Mouse (Mus musculus) midbrain, embryonic 11.5 days (tissue): Measurements from ENCODE around the gene Olfr155. TPM values are rescaled to one million over a fixed set of nuclear protein-coding genes. Genes with fewer than 3 reads are reported as not detected.

Source experiments
- ATAC-seq: fragments of 200-750 bp; cut with Nextera tagmentation; 2 replicates; pipeline ENCODE4 v1.8.0; 2017; ENCODE audit warnings: moderate TSS enrichment, moderate library complexity; ENCODE audit not compliant: low FRiP score
- DNase-seq: peaks from one replicate; pipeline ENCODE4 v3.0.0; 2015; ENCODE audit warnings: low spot score; ENCODE audit errors: missing footprints
- H3K27ac ChIP-seq: fragments of 300-500 bp; sonication (generic); 2 replicates; pipeline ENCODE4 v1.5.1; 2014; ENCODE audit warnings: low read depth, low read length
- H3K27me3 ChIP-seq: fragments of 300-500 bp; sonication (generic); 2 replicates; pipeline ENCODE4 v1.6.1; 2014; ENCODE audit warnings: mild to moderate bottlenecking, low read length, moderate library complexity, mixed read lengths; ENCODE audit not compliant: control insufficient read depth, insufficient read depth
- H3K36me3 ChIP-seq: fragments of 300-500 bp; sonication (generic); 2 replicates; pipeline ENCODE4 v1.6.1; 2014; ENCODE audit warnings: mild to moderate bottlenecking, low read length, moderate library complexity, mixed read lengths; ENCODE audit not compliant: control insufficient read depth, insufficient read depth
- H3K4me1 ChIP-seq: fragments of 300-500 bp; sonication (generic); 2 replicates; pipeline ENCODE4 v1.6.1; 2014; ENCODE audit warnings: low read length; ENCODE audit not compliant: control insufficient read depth, insufficient read depth
- H3K4me2 ChIP-seq: fragments of 300-500 bp; sonication (generic); 2 replicates; pipeline ENCODE4 v1.6.1; 2014; ENCODE audit warnings: mild to moderate bottlenecking, moderate library complexity
- H3K4me3 ChIP-seq: fragments of 300-500 bp; sonication (generic); 2 replicates; pipeline ENCODE4 v1.5.1; 2014; ENCODE audit warnings: low read depth, low read length
- H3K9ac ChIP-seq: fragments of 300-500 bp; sonication (generic); 2 replicates; pipeline ENCODE4 v1.6.1; 2014; ENCODE audit warnings: low read length
- H3K9me3 ChIP-seq: fragments of 300-500 bp; sonication (generic); 2 replicates; pipeline ENCODE4 v1.6.1; 2016; ENCODE audit warnings: low read length; ENCODE audit not compliant: control insufficient read depth
- WGBS: fragments of 180-500 bp; shearing (Covaris S2); extraction: QIAGEN DNeasy Blood & Tissue Kit; methylation state at CpG from one replicate; pipeline ENCODE4 v1.1.7; 2014; 5-methylcytosine and 5-hydroxymethylcytosine counted together
- polyA plus RNA-seq: library from polyadenylated mRNA; unstranded; fragments of >200 nt; fragmentation: Nextera tagmentation; extraction: Ambion mirVana; gene quantifications from 2 replicates; pipeline ENCODE4 v1.2.1, GENCODE M21; 2014

Olfr155 gene
- polyA plus RNA-seq, result not detected in 2 replicates

- no peaks in the 10 kb centered on the region for H3K9me3 ChIP-seq
- ATAC-seq (no peak), DNase-seq (no peak)
- H3K4me3 ChIP-seq, result no peak within 1 kb of the TSS
- no peaks in the 10 kb centered on the region for H3K36me3 ChIP-seq
- 90% methylated on average over 6 of the region's 6 CpGs for WGBS
- H3K27ac ChIP-seq, result no peak within 1 kb of the TSS
- no peaks in the 10 kb centered on the region for H3K27me3 ChIP-seq
- H3K4me1 ChIP-seq, result no peaks in the 10 kb centered on the region
- H3K4me2 ChIP-seq, result no peak within 1 kb of the TSS
- no peak within 1 kb of the TSS for H3K9ac ChIP-seq
Observed at GRCm38 (mm10) chr4:43851265-43851664, at the start of gene Olfr155. Gene Olfr155, plus strand, starts transcription at chr4:43851565.

- Histone ChIP-seq H3K4me1 (no peaks in the 10 kb centered on the region), H3K9ac (no peak overlapping the region), H3K4me3 (no peak overlapping the region), H3K27me3 (no peaks in the 10 kb centered on the region), H3K36me3 (no peaks in the 10 kb centered on the region), H3K27ac (no peak overlapping the region), H3K4me2 (no peak overlapping the region), H3K9me3 (no peaks in the 10 kb centered on the region)
- WGBS, result 78% methylated on average over 13 of the region's 13 CpGs
- DNase-seq (peak; percentile 54), ATAC-seq (no peak)
Observed at GRCm38 (mm10) chr4:43822896-43823550, 28.3 kb upstream of the Olfr155 start.

GRCm38 (mm10) chr4:43823845-43824337, 27.5 kb upstream of the Olfr155 start, which contains the start of gene Olfr156:
Gene Olfr156, minus strand, starts transcription at chr4:43823895.
- ATAC-seq (no peak), DNase-seq (peak; percentile 80)
- WGBS, result 12% methylated on average over 7 of the region's 7 CpGs
- H3K9me3 ChIP-seq, result no peaks in the 10 kb centered on the region
- H3K4me3 ChIP-seq, result no peak within 1 kb of the TSS
- H3K9ac ChIP-seq, result no peak within 1 kb of the TSS
- H3K27me3 ChIP-seq, result no peaks in the 10 kb centered on the region
- no peaks in the 10 kb centered on the region for H3K36me3 ChIP-seq
- H3K4me2 ChIP-seq, result no peak within 1 kb of the TSS
- H3K4me1 ChIP-seq, result no peaks in the 10 kb centered on the region
- no peak within 1 kb of the TSS for H3K27ac ChIP-seq

- H3K4me3 ChIP-seq, result no peak overlapping the region
- no peaks in the 10 kb centered on the region for H3K27me3 ChIP-seq
- WGBS, result 96% methylated on average over 4 of the region's 4 CpGs
- no peak overlapping the region for H3K9ac ChIP-seq
- ATAC-seq (no peak), DNase-seq (peak; percentile 74)
- no peaks in the 10 kb centered on the region for H3K9me3 ChIP-seq
- no peaks in the 10 kb centered on the region for H3K4me1 ChIP-seq
- no peaks in the 10 kb centered on the region for H3K36me3 ChIP-seq
- no peak overlapping the region for H3K4me2 ChIP-seq
- H3K27ac ChIP-seq, result no peak overlapping the region
Observed at GRCm38 (mm10) chr4:43828806-43829205, 22.6 kb upstream of the Olfr155 start.

GRCm38 (mm10) chr4:43832031-43832430, 19.3 kb upstream of the Olfr155 start:
- no peak overlapping the region for H3K4me3 ChIP-seq
- WGBS, result 71% methylated on average over 5 of the region's 5 CpGs
- peak; percentile 31 for DNase-seq

GRCm38 (mm10) chr4:43833752-43834151, 17.6 kb upstream of the Olfr155 start:
- Histone ChIP-seq H3K4me1 (no peaks in the 10 kb centered on the region), H3K4me2 (no peak overlapping the region), H3K27me3 (no peaks in the 10 kb centered on the region), H3K27ac (no peak overlapping the region), H3K9ac (no peak overlapping the region), H3K36me3 (no peaks in the 10 kb centered on the region), H3K9me3 (no peaks in the 10 kb centered on the region), H3K4me3 (no peak overlapping the region)
- 71% methylated on average over 5 of the region's 5 CpGs for WGBS
- ATAC-seq (no peak), DNase-seq (peak; percentile 39)

More at GRCm38 (mm10) chr4:43832031-43832430, 19.3 kb upstream of the Olfr155 start:
- H3K36me3 ChIP-seq, result no peaks in the 10 kb centered on the region
- no peak overlapping the region for H3K9ac ChIP-seq
- no peaks in the 10 kb centered on the region for H3K27me3 ChIP-seq
- no peaks in the 10 kb centered on the region for H3K4me1 ChIP-seq
- no peaks in the 10 kb centered on the region for H3K9me3 ChIP-seq
- H3K27ac ChIP-seq, result no peak overlapping the region
- ATAC-seq, result no peak
- no peak overlapping the region for H3K4me2 ChIP-seq

- Histone ChIP-seq H3K4me1 (no peaks in the 10 kb centered on the region), H3K27me3 (no peaks in the 10 kb centered on the region), H3K9me3 (no peaks in the 10 kb centered on the region), H3K4me2 (no peak overlapping the region), H3K36me3 (no peaks in the 10 kb centered on the region), H3K27ac (no peak overlapping the region), H3K4me3 (no peak overlapping the region), H3K9ac (no peak overlapping the region)
- WGBS, result 74% methylated on average over 4 of the region's 4 CpGs
- ATAC-seq, result no peak
- no peak for DNase-seq
Observed at GRCm38 (mm10) chr4:43834749-43835148, 16.6 kb upstream of the Olfr155 start.

- Histone ChIP-seq H3K27ac (no peak overlapping the region), H3K36me3 (no peaks in the 10 kb centered on the region), H3K27me3 (no peaks in the 10 kb centered on the region), H3K4me1 (no peaks in the 10 kb centered on the region), H3K4me3 (no peak overlapping the region), H3K4me2 (no peak overlapping the region), H3K9me3 (no peaks in the 10 kb centered on the region), H3K9ac (no peak overlapping the region)
- ATAC-seq (no peak), DNase-seq (peak; percentile 75)
- WGBS, result 77% methylated on average over 3 of the region's 3 CpGs
Observed at GRCm38 (mm10) chr4:43838326-43838725, 13.0 kb upstream of the Olfr155 start.

- 78% methylated on average over 1 of the region's 1 CpGs for WGBS
Observed at GRCm38 (mm10) chr4:43840101-43840500, 11.3 kb upstream of the Olfr155 start, which contains the start of gene Olfr157. Gene Olfr157, minus strand, starts transcription at chr4:43840201.

More at GRCm38 (mm10) chr4:43840101-43840500, 11.3 kb upstream of the Olfr155 start, which contains the start of gene Olfr157:
- H3K27me3 ChIP-seq, result no peaks in the 10 kb centered on the region
- no peak within 1 kb of the TSS for H3K9ac ChIP-seq
- no peak within 1 kb of the TSS for H3K27ac ChIP-seq
- H3K4me1 ChIP-seq, result no peaks in the 10 kb centered on the region
- ATAC-seq, result no peak
- no peak within 1 kb of the TSS for H3K4me2 ChIP-seq
- DNase-seq, result no peak
- H3K36me3 ChIP-seq, result no peaks in the 10 kb centered on the region
- no peaks in the 10 kb centered on the region for H3K9me3 ChIP-seq
- no peak within 1 kb of the TSS for H3K4me3 ChIP-seq
